Mouse (Mus musculus) bone marrow, adult 2 months (tissue): ENCODE measurements at regions not wholly inside any gene's neighbourhood (a gene's known extent, or its start where the extent isn't known, plus 50 kb on each side); places are given as distances from the start of the nearest gene placed in this dataset.

Source experiments
- CTCF ChIP-seq: fragments of 200-500 bp; IDR thresholded peaks from 2 replicates; pipeline ENCODE4 v1.5.1; 2011; ENCODE audit warnings: low read length, control low read depth; ENCODE audit not compliant: control insufficient read depth, insufficient read depth
- POLR2A ChIP-seq: fragments of 200-500 bp; IDR thresholded peaks from 2 replicates; pipeline ENCODE4 v1.6.1; 2011; ENCODE audit warnings: low read depth, mild to moderate bottlenecking, control low read depth, low read length, borderline replicate concordance; ENCODE audit not compliant: control insufficient read depth

- TF ChIP-seq CTCF (no peak), POLR2A (no peak)
These were observed 438.7 kb upstream of the Adamts5 start for GRCm38 (mm10) chr16:86340311-86340710.
